Mouse (Mus musculus): ENCODE results near the gene Nhsl2. TPM values are rescaled to one million over a fixed set of nuclear protein-coding genes. Genes with fewer than 3 reads are reported as not detected.

Nhsl2 gene
- polyA plus RNA-seq (2014; fragmentation: Illumina TruSeq; extraction: RNeasy Lipid Tissue Mini Kit (QIAGEN cat#74804); ENCODE audit: low replicate concordance), result 1.3 TPM

DNA sequence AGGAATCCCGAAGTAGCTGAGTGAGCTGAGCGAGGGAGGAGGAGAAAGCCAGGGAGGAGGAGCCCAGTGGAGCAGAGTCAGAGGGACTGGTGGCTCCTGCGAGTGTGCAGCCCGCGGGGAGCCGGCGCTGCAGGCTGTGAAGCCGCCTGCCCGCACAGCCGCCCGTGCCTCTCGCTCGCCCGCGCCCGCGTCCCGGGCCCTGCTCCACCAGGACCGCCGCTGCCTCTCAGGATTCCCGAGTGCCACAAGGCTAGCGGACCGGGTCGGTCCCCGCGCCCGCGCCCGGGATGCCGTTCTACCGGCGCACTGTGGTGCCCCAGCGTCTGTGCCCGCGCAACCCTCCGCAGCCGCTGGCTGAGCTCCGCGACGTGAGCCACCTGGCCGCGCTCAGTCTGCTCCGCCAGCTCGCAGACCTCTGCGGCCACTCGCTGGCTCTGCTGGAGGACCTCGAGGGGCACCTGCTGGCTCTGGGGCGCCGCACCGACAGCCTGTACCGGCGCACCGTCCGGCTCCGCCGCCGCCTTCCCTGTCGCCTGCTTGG, at the start of gene Nhsl2:
TSS of gene Nhsl2 (plus strand) at position 105 of the 541 bp plus-strand sequence.

GRCm38 (mm10) chrX:102070591-102071471, 221.6 kb downstream of the Nhsl2 start, which contains the start of gene Rtl5:
Gene Rtl5 (minus strand): TSS chrX:102071304.

DNA sequence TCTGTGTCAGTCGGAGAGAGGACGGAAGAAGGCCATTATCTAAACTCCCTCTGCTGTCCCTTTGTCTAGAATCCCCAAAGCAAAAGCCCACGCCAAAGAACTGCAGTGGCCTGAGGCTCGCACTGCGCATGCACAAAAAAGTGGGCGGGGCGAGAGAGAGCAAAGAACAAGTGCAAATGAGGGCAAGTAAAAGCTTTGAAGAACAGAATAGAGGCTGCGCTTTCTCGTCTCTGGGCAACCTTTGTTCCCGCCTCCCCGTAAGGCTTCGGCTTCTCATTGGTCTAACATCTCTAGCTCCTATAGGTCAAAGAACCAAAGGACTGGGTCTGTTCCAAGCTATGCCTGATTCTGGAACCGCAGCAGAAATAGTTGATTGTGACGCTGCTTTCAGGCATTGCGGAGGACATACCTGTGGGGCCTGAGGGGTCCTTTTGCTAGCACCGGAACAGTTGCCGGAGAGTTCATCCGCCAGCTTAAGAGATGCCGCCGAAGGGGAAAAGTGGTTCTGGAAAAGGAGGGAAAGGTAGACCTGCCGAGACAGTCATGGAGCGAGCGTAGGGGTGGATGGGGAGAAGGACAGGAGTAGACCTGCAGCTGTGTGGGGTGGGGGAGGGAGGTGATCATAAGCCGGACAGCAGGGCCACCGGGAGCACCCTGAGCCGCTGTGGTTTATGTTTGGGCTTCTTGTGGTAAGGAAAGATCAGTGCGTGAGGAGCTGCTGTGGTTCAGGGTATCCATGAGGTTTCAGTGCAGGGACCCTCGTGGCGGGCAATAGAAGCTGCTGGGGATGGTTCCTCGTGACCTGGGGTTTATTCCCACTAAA, 270.1 kb downstream of the Nhsl2 start, which contains the start of gene Pin4:
TSS of gene Pin4 (plus strand) at position 406 of the 823 bp plus-strand sequence.

Other genes starting within 250 kb of the Nhsl2 start
- 427 TPM for gene Ogt, start 209.3 kb upstream of the Nhsl2 start, polyA plus RNA-seq (2014; fragmentation: Illumina TruSeq; extraction: RNeasy Lipid Tissue Mini Kit (QIAGEN cat#74804); ENCODE audit: low replicate concordance)
- not detected for gene Cxcr3, start 115.1 kb upstream of the Nhsl2 start, polyA plus RNA-seq (2014; fragmentation: Illumina TruSeq; extraction: RNeasy Lipid Tissue Mini Kit (QIAGEN cat#74804); ENCODE audit: low replicate concordance)
- not detected for gene Gm4779, start 55.0 kb upstream of the Nhsl2 start, polyA plus RNA-seq (2014; fragmentation: Illumina TruSeq; extraction: RNeasy Lipid Tissue Mini Kit (QIAGEN cat#74804); ENCODE audit: low replicate concordance)
- gene 8030474K03Rik, start 54.7 kb upstream of the Nhsl2 start, polyA plus RNA-seq (2014; fragmentation: Illumina TruSeq; extraction: RNeasy Lipid Tissue Mini Kit (QIAGEN cat#74804); ENCODE audit: low replicate concordance), result not detected
- 0.30 TPM for gene Rtl5, start 221.9 kb downstream of the Nhsl2 start, polyA plus RNA-seq (2014; fragmentation: Illumina TruSeq; extraction: RNeasy Lipid Tissue Mini Kit (QIAGEN cat#74804); ENCODE audit: low replicate concordance)